Mouse (Mus musculus): ENCODE measurements at regions not wholly inside any gene's neighbourhood (a gene's known extent, or its start where the extent isn't known, plus 50 kb on each side); places are given as distances from the start of the nearest gene placed in this dataset.

GRCm38 (mm10) chr7:110679916-110680315, 52.5 kb downstream of the Adm start:
- DNase-seq: no peak

DNA sequence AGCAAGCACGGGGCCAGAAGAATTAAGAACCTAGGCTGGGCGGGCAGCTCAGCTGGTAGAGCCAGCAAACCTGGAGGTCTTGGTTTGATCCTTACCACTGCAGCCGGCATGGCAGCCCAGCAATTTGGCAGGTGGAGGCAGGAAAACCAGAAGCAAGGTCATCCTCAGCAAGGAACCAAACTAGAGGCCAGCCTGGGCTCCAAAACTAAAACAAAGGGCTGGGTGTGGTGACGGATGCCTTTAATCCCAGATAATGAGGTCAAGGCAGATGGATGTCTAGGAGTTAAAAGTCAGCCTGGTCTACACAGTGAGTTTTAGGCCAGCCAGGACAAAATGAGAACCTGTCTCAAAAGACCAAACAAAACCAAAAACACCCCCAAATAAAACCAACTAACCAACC, 55.5 kb downstream of the Adm start:
- DNase-seq: no peak

GRCm38 (mm10) chr7:110688884-110689681, 61.6 kb downstream of the Adm start:
- peak in 1 of 2 experiments; percentile 20 for DNase-seq

- DNase-seq: no peak
Observed at GRCm38 (mm10) chr7:110690241-110690640, 62.8 kb downstream of the Adm start.

DNA sequence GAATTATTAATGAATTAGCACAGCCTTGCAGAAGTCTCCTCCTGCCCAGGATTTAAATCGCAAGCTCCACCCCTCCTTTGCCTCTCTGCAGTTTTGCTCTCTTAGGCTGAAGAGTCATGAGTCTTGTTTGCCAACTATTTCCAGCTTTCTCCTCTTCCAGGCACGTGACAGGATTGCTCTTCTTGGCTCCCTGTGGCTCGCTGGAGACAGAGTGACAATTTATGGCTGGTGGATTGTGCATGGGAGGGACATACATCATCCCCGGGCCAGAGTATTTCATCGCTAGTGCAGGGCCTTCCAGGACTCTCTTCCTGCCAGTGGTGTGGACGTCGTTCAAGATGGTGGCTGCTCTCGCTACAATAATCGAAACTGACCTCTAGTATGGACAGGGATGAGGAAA, 63.4 kb downstream of the Adm start:
- no peak for DNase-seq

GRCm38 (mm10) chr7:110694262-110694661, 66.8 kb downstream of the Adm start:
- no peak for DNase-seq

GRCm38 (mm10) chr7:110695729-110696128, 68.3 kb downstream of the Adm start:
- no peak for DNase-seq

GRCm38 (mm10) chr7:110698211-110699153, 69.5 kb upstream of the Ampd3 start:
- no peak for DNase-seq

DNA sequence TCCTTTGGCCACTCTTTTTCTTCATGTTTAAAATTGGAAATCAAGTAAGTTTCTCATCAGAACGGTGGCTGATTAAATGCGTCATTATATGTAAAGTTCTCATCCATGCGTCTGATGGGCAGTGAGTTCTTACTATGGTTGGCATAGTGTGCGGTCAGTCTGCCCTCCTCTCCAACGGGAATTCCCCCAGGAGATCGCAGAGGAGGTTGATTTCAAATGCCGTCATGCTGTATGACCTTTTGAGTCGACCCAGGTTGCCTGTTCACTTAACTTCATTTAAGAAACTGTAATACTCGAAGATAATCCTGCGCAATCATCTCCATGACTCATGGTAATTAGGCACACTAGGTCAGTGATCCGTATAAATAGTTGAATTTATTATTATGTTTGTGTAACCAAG, 68.4 kb upstream of the Ampd3 start:
- DNase-seq: no peak

DNA sequence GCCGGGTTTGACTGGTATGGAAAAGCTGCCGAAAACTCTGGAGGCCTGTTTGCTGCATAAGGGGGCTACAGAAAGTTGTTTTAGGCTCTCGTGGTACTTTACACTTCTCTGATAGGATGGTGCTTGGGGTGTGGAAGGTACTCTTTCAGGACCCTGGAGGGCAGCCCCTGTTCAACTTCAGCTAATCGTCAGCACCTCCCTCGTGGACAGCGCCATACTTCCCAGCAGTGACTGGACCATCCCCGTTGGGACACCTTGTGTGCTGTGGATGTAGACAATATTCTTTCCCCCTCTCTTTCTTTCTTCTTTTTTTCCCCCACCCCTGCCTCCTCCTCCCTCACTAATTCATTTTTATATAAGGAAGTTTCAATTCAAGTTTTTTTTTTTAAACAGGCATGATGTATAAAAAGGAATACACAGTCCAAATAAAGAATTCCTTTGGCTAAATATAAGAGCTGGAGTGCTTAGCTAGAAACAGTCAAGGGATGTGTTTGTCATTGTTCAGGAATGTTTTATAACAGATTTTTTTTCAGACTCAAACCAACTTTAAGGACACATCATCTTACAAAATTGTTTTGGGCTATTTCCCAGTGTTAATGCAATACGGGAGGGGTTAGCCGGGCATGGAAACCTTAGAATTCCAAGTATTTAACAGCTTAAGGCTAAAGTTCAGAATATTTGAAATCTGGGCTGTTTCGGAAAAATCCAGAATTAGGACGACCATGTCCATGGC, 66.2 kb upstream of the Ampd3 start:
- no peak for DNase-seq

DNA sequence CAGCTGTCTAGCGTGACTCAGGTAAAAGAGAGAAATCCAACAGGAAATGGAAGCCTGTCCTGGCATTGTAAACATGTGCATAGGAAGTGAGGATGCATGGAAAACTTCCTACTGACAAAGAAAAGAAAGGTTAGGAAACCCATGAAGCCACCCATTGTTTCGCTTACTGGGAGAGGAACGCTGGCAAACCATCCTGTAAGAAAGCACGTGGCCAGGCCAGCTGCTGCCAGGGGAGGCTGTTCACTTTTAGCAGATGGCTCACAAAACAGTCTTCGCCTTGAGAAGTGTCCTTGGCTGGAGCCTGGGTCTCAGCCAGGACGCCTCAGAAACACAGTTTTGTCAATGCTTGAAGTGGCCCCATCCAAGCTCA, 65.6 kb upstream of the Ampd3 start:
- DNase-seq: no peak

- DNase-seq: no peak
Observed at GRCm38 (mm10) chr7:110705311-110706000, 62.5 kb upstream of the Ampd3 start.

DNA sequence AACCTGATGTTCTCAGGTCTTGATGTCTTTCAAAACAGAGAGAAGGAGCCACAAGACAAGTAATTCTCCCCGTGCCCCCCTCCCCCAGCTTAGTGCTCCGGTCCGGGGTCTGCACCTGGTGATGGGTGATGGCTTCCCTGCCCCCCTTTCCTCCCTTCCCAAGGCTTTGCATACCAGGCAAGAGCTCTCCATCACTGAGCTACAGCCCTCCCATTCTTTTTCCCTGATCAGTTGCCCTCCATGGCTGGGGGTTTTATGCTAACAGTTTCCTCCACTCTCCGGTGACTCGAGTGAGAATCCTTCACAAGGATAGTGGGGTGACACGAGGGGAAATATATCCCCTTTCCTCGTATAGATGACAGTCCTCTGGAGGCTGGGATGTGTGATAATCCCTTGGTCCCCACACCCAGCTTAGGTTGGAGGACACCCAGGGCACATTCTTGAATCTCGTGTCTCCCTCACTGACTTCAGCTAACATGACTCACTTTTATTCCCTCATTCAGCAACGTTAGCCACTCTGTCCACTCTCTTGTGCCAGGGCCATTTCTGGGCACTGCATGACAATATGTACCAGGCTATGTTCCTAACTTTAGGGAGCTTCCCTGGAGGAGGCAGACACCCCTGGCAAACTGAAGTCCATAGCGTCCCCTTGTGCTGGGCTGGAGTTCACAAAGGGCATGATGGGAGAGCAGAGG, 61.9 kb upstream of the Ampd3 start:
- DNase-seq: no peak

DNA sequence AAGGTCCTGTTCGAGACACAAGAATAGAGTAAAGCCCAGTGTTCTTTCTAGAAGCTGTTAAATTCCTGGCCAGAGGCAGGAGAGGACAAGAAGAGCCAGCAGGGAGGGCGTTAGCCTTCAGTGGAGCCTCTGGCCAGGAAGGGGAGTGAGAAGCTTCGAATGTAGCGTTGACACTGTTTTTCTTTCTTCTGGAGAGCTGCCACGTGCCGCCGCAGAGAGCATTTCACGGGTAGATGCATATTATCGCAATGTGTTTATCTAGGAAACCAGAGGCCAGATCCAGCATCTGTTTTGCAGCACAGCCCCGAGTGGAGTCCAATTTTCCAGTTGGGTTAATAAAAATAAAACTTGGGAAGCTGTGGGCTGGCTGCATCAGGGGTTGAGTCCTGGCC, 61.3 kb upstream of the Ampd3 start:
- no peak for DNase-seq

DNA sequence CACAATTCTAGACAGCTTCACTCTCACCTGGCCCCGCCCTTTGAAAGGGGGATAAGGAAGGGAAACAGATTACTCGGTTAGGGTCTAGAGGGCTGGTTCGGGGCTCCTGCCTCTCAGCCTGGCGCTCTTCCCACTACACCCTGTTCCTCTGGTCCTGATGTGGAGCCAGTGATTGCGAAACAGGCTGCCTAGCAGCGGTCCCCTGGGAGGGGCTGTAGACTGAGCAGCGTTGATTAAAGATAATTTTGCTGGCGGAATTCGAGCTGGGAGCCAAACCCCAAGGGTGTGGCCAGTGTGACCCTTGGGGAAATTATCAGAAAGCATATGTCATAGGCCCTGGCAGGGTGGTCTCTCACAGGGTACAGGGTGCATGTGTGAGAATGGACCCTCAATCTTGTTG, 59.9 kb upstream of the Ampd3 start:
- DNase-seq: no peak

DNA sequence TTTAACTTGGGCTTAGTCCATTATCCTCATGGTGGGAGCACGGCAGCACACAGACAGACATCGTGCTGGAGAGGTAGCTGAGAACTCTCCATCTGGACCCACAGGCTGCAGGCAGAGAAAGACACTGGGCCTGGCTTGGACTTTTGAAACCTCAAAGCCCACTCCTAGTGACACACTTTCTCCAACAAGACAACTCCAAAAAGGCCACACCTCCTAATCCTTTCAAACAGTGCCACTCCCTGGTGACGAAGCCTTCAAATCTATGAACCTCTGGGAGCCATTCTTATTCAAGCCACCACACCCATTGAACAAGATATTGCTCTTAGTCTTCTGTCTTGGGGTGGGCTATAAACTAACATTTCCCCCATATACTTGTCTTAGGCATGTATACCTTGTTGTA, 59.2 kb upstream of the Ampd3 start:
- no peak for DNase-seq

DNA sequence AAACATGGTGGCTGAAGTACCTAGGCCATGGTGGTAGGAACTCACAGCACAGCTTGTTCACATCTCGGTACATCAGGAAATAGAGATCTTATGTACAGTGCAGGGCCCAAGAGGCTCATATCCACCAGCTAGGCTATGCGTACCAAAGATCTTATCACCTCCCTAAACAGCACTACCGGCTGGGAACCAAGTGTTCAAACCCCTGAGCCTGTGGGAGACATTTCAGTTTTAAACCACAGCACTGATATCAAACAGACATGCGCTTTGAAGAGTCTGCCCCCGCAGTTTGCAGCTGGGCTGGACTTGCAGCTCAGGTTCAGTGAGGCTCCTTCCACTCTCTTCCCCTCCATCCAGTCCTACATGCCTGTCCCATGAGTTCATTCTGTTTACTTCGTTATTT, 58.4 kb upstream of the Ampd3 start:
- DNase-seq: no peak

GRCm38 (mm10) chr7:110710256-110710962, 57.6 kb upstream of the Ampd3 start:
- DNase-seq: no peak

- DNase-seq: no peak
Observed at GRCm38 (mm10) chr7:110713661-110714060, 54.3 kb upstream of the Ampd3 start.

DNA sequence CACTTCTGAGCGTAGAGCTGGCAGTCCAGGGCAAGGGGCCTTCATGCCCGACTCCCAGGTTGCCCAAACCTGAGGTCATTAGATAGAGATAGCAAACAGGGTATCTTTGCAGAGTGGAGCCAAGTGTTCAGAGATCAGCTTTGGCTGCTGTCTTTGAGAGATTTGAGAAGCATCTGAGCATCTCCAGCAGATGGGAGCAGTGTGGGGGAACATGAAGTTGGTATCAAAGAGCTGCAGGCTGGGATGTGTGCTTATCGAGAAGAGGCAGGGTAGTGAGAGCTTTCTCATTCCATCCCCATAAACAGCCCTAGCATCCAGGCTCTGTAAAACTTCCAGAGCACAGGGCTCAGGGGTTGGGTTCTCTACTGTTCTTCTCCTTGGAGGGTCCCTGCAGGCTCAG, 52.9 kb upstream of the Ampd3 start:
- no peak for DNase-seq

- no peak for DNase-seq
Observed at GRCm38 (mm10) chr7:110715545-110715944, 52.5 kb upstream of the Ampd3 start.

Data from cerebellum, postnatal 25 days (tissue).